Mouse (Mus musculus) frontal cortex, postnatal 36 days (tissue): ENCODE results near the gene Dyx1c1.
A peak's percentile ranks its signal among the peaks of the same experiment; 100 is the strongest.

Experiments used
- DNase-seq, 2 experiments: peaks; one replicate each; pipeline ENCODE4 v3.0.0; 2022; ENCODE audit warnings: low spot score in 2 of 2

Dyx1c1 gene

DNA sequence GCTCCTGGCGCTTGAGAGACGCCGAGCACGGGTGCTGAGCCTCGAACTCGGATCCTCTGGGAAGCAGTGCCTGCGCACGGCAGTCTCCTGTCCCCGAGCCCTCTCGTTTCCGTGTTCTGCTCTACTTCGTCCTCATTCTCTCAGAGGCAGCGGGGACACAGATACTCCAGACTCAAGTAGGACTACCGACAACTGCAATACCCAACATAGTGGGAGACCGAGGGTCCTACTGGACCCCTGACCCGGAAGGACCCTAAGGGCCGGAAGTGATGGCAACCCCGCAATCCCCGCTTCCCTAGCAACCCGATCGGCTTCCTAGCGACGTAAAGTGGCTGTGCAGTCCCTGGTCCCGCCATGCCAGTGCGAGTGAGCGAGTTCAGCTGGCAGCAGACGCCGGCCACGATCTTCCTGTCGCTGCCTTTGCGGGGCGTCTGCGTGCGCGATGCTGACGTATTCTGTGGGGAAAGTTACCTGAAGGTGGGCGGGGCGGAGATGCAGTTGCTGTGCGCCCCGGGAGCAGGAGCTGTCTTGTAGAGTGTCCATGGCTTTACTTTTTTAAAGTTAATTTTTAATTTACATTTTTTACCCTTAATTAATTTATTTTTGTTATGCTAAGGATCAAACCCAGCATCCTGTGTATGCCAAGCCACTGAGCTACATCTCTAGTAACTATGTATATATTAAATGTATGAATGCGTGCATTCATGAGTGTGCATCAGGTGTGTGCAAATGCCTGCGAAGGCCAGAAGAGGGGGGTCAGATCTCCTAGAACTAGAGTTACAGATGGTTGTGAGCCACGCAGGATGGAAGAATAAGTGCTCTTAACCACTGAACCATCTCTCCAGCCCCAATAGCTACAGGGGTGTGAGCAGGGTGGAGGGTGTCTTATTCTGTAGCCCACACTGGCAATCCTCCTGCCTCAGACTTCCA lies at the start of gene Dyx1c1, which contains the start of gene Gm44503:
Gene Dyx1c1, plus strand, starts transcription at position 265 of the 930 bp plus-strand sequence.
Gene Gm44503, plus strand, starts transcription at position 332 of the 930 bp plus-strand sequence.
- DNase-seq, result peak; percentile 45 to 70

DNA sequence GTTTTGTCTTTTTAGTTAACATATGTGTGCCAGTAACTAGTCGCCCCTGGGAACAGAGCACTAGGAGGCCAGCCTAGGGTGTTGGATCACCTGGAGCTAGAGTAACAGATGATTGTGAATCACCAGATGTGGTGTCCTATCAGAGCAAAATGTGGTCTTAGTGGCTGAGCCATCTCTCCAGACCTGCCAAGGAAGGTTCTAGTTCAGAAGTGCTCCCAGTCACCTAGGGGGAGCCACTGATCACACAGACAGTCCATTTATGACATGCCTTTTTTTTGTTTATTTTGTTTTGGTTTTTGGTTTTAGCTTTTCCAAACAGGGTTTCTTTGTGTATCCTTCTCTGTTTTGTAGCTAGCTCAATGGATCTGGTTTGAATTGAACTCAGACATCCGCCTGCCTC lies 47.2 kb upstream of the Dyx1c1 start:
- DNase-seq, result no peak

- no peak for DNase-seq
Observed at GRCm38 (mm10) chr9:72913551-72913950, 45.0 kb upstream of the Dyx1c1 start.

- DNase-seq, result no peak
Observed at GRCm38 (mm10) chr9:72915728-72916127, 42.9 kb upstream of the Dyx1c1 start.

- no peak for DNase-seq
Observed at GRCm38 (mm10) chr9:72923068-72923467, 35.5 kb upstream of the Dyx1c1 start.

- DNase-seq, result peak; percentile 39 to 51
Observed at GRCm38 (mm10) chr9:72925021-72925934, 33.3 kb upstream of the Dyx1c1 start, which contains the start of gene Pygo1. TSS of gene Pygo1 (plus strand) at chr9:72925645.

GRCm38 (mm10) chr9:72925935-72926258 lies 32.7 kb upstream of the Dyx1c1 start:
- DNase-seq, result no peak

DNA sequence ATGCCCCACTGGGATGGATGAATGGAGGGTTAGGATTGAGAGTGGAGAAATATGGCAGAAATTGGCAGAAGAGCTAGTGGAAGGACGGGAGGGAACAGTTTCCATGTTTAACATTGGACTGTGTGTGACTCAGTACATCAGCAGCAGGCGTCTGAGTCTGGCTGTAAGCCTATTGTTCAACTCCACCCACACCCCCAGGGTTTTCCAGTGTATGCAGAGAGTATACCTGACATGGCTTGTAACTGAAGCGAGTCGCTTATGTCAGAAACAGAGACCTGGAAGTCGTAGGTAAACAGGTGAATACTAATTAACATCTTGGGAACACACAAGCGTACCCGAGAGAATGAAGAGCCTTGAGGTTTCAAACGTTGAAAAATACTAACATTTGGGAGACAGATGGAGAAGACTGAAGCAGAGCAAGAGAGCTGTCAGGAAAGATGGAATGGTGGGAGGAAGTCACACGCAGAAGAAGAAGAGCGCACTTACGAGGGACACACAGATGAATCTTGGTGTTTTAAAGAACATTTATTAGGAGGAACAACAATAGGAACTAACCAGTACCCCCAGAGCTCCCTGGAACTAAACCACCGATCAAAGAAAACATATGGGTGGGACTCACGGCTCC lies 27.3 kb upstream of the Dyx1c1 start:
- DNase-seq, result peak; percentile 61 to 81

DNA sequence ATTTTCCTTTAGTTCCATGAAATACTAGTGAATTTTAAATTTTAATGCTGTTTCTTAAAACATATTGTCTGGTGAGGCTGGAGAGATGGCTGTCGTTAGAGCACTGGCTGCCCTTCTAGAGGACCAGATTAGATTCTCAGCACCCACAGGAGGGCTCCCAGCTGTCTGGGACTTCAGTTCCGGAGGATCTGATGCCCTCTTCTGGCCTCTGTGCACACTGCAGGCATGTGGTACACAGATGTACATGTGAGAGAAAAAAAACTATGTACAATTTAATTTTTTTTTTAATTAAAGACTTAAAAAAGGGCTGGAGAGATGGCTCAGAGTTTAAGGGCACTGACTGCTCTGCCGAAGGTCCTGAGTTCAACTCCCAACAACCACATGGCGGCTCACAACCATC lies 23.3 kb upstream of the Dyx1c1 start:
- DNase-seq, result no peak

DNA sequence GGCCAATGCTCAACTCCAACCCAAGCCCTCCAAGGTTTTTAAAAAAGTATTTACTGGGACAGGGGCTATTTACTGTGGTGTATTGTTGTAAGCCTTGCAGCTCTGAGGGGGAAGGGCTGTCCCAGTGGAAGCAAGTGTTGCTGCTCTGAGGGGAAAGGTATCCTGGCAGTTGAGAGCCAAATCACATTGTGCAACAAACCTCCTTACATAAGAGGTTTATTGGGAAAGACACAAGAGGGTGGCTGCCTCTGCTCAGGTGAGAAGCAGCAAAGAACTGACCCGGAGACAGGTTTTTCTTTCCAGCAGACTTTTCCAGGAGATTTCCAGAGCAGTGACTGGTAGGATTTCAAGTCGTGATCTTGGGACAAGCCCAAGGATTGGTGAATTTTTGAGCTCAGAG lies 22.3 kb upstream of the Dyx1c1 start:
- DNase-seq, result no peak

- DNase-seq, result no peak
Observed at GRCm38 (mm10) chr9:72943424-72943823, 15.2 kb upstream of the Dyx1c1 start.

GRCm38 (mm10) chr9:72944286-72944685 lies 14.3 kb upstream of the Dyx1c1 start:
- DNase-seq, result no peak

- DNase-seq, result no peak
Observed at GRCm38 (mm10) chr9:72947010-72947409, 11.6 kb upstream of the Dyx1c1 start.

GRCm38 (mm10) chr9:72949572-72949971 lies 9.0 kb upstream of the Dyx1c1 start:
- DNase-seq, result no peak

GRCm38 (mm10) chr9:72954746-72955145 lies 3.8 kb upstream of the Dyx1c1 start:
- DNase-seq, result no peak

- peak in 1 of 2 experiments; percentile 51 for DNase-seq
Observed at GRCm38 (mm10) chr9:72955546-72955945, 3.0 kb upstream of the Dyx1c1 start.

GRCm38 (mm10) chr9:72961346-72961745 lies 2.8 kb downstream of the Dyx1c1 start:
- DNase-seq, result no peak

- DNase-seq, result no peak
Observed at GRCm38 (mm10) chr9:72961959-72962358, 3.4 kb downstream of the Dyx1c1 start.

DNA sequence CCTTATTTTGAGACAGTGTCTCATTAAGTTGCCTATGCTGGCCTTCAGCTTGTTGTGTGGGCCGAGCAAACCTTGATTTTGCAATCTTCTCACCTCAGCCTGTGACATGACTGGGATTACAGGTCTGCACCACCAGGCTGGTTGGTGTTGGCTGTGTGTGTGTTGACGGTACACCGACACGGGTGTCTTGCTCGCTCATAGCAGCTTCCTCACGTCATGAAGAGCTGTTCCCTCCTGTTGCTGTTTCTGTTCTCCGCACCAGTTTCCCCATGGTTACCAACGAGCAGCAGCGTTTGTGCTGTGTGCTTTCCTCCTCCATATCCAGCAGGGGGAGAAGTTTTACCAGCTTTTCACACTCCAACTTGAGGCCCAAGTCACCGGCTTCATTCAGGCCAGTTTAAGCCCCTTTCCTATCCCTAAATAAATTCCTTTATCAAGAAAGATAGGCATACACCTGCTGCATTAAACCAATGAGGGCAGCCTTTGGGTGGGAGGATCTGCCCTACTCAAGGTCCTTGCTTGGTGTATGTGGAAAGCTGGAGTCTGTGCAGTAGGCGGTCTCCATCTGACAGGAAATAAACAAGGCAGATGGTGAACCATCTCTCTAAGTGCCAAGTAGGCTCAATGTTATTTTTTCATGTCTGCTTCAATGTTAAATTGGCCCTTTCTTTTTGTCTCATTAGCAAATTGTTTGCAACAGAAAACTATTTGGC lies 9.9 kb downstream of the Dyx1c1 start:
- DNase-seq, result peak; percentile 65 to 84

DNA sequence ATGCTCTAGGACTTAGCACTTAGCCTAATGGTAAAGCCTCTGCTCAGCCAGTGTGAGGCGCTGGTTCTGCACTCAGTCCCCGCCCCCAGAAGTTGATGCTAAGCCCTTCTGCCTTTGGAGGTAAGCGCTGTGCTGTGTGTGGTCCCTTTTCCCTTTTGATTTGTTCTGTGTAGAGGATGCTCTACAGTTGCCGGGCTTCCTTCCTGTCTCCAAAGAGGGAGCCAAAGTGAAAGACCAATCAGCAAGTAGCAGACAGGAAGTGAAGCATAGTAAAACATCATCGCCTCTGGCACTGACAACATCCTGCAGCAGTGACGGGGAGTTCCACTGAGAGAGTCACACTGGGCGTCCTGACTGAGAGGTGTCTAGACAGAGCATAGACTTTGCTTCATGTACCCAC lies 11.3 kb downstream of the Dyx1c1 start:
- DNase-seq, result no peak

- DNase-seq, result no peak
Observed at GRCm38 (mm10) chr9:72972435-72972834, 13.8 kb downstream of the Dyx1c1 start.
